Mouse (Mus musculus) urinary bladder, adult 18-20 months (tissue): ENCODE measurements around the gene Zfp768.
"Not testable (repeated sequence)": the region's sequence is repeated elsewhere in the genome, so short reads cannot be mapped to it uniquely, and the experiment has no call there.

Experiments used
- DNase-seq, 2 experiments: peaks; one replicate each; pipeline ENCODE4 v3.0.0; 2022; ENCODE audit warnings: low spot score in 2 of 2, mixed read lengths in 2 of 2

The Zfp768 gene

GRCm38 (mm10) chr7:127345512-127346325 lies at the start of gene Zfp768:
Zfp768 (minus strand) TSS chr7:127345589.
- DNase-seq, result peak; percentile 90 to 96

GRCm38 (mm10) chr7:127393944-127394333 lies 48.5 kb upstream of the Zfp768 start:
- DNase-seq, result no peak

GRCm38 (mm10) chr7:127393157-127393943 lies 48.0 kb upstream of the Zfp768 start, which contains the start of gene E430018J23Rik:
E430018J23Rik (minus strand) TSS chr7:127393629.
- peak; percentile 89 to 96 for DNase-seq

- no peak for DNase-seq
Measured at GRCm38 (mm10) chr7:127392251-127392824, 46.9 kb upstream of the Zfp768 start.

GRCm38 (mm10) chr7:127391538-127391937 lies 46.1 kb upstream of the Zfp768 start:
- DNase-seq, result no peak

DNA sequence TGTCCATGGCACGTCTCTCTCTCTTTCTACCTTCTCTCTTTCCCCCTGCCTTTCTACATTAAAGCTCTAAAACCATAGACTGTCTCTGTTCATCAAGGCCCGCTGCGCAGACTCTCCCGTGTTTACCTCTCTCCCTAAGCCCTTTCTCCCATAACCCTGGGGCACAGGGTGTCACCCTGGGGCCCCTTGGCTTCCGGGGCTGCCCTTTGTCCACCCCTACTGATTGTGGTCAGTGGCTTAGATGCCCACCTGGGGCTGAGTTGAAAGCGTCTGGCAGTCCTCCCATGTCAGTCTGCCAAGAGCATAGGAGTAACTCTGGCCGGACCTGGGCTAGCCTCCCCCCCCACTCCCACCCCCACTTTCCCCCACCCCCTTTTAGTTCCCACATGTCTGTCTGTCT lies 44.9 kb upstream of the Zfp768 start:
- no peak for DNase-seq

DNA sequence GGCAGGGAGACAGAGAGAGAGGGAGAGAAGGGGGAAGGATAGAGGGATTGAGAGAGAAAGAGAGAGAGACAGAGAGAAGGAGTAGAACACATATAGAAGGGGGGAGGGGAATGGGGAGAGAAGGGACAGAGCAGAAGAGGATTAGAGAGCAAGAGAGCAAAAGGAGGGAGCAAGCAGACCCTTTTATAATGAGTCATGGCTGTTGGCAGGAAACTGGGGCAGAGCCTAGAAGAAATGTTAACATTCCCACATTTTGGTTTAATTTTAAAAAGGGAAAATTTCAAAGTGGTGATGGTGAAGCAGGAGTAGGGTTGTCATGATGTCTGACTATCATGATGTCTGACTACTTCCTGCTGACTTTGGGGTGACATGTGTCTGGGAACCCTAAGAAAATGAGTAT lies 42.8 kb upstream of the Zfp768 start:
- not testable (repeated sequence) for DNase-seq

DNA sequence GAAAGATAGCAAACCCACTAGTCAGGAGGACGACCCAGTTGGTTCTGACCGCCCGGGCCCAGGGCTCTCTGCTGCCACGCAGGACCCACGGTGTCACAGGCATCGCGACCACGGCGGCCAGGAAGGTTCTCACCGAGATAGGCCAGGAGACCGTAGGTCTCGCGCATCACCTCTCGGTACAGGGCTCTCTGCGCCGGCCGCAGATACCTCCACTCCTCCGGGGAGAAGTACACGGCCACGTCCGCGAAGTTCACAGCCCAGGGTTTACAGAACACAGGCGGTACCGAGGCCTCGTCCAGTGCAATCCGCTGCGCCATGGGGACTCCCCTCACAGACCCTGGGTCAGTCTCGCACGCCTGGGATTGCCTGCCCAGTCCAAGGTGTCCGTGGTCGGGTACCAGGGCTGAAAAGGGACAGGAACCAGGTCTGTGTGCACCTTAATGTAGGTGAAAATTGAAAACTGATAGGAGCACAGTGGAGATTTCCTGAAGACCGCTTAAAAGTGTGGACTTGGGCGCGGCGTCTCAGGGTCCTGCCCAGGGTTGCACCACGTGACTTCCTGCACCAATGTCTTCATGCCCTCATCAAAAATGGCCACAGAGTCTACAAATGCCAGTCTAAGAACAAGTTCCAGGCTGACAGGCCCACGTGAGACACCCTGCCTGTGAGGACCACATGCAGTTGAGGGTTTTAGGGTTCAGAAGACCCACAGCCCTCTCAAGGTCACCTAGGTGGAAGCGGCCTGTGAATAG lies 41.4 kb upstream of the Zfp768 start, which contains the start of gene 9130019O22Rik:
TSS of gene 9130019O22Rik (minus strand) at position 526 of the 752 bp plus-strand sequence.
- DNase-seq, result peak; percentile 84 to 87

- not testable (repeated sequence) for DNase-seq
Measured at GRCm38 (mm10) chr7:127385560-127385959, 40.2 kb upstream of the Zfp768 start.

DNA sequence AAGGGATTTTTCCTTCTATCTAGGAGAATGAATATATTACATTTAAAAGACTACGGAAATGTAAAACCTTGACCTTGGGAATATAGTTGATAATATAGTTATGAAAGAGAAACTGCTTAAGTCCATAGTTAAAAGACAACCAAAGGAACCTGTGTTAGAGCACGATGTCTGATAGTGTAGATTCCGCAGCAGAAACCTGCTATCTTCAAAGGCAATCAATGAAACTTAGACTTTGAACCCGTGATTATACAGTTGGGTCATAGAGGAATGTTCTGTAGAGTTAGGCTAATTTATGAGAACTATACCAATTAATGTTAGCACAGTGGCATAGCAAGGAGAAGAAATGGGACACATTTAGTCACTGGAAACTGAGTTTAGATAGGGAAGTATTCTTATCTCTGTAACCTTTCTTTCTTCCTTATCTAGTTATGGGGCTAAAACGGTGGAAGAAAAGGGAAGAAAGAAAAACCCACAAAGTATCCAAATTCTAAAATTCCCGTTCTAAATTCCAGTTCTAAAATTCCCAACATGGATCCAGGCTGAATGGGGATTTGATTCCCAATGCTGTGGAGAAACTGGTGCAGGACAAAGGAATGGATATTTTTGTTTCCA lies 33.0 kb upstream of the Zfp768 start:
- no peak for DNase-seq

- peak; percentile 93 for DNase-seq
Measured at GRCm38 (mm10) chr7:127375271-127376245, 30.2 kb upstream of the Zfp768 start, which contains the start of gene Zfp747. Zfp747 (minus strand) TSS chr7:127376050.

GRCm38 (mm10) chr7:127371870-127372269 lies 26.5 kb upstream of the Zfp768 start:
- not testable (repeated sequence) for DNase-seq

DNA sequence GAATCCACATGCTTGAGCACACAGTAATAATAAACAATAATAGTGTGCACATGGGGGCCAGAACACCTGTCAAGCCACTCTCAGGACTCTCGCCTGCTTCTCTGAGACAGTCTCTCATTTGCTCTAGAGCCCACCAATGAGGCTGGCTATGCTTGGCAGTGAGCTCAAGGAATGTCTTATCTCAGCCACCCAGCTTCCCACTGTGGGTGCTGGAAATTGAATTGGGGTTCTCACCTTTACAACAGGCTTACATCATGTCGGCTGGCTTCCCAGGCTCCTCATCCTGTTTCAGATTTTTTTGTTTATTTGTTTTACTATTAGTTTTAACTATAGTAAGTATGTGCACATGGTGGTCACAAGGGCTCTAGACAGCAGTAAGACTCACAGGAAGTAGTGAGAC lies 25.8 kb upstream of the Zfp768 start:
- no peak for DNase-seq

DNA sequence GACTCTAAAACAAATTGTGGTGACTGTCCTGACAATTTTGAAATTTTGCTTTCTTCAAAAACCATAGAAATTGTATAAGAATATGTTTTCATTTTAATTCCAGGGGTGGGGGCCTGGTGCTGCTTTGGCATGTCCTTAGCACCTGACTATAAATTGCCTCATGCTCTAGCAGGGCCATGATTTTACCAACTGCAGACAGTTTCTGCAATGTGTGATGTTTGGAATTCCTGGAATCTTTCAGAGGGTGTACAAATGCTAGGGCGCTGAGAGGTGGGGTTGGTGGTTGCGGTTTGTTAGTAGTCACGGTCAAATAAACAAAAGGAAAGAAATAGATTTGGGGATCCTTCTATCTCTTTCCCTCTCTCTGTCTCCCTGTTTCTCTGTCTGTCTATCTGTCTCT lies 20.9 kb upstream of the Zfp768 start:
- DNase-seq, result no peak

- no peak for DNase-seq
Measured at GRCm38 (mm10) chr7:127364166-127364565, 18.8 kb upstream of the Zfp768 start.

- no peak for DNase-seq
Measured at GRCm38 (mm10) chr7:127363475-127363921, 18.1 kb upstream of the Zfp768 start.

- DNase-seq, result not testable (repeated sequence)
Measured at GRCm38 (mm10) chr7:127362418-127362817, 17.0 kb upstream of the Zfp768 start.

GRCm38 (mm10) chr7:127361449-127361848 lies 16.1 kb upstream of the Zfp768 start:
- no peak for DNase-seq

DNA sequence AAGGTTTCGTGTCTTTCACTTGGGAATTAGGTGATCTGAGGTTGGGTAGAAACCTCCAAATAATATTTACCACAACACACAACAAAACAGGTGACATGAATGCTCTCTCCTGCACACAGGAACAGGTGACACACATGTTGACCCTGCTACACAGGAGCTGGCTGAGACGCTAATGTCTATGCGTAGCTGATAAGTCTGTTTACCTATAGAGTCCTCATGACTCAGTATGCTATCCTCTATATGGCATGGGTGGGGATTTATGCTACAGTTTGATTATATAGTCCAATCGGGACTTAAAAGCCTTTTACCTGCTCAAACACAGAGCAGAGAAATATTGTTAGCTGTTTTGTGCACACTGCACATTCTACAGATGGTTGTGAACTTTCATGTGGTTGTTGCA lies 14.9 kb upstream of the Zfp768 start:
- no peak for DNase-seq

DNA sequence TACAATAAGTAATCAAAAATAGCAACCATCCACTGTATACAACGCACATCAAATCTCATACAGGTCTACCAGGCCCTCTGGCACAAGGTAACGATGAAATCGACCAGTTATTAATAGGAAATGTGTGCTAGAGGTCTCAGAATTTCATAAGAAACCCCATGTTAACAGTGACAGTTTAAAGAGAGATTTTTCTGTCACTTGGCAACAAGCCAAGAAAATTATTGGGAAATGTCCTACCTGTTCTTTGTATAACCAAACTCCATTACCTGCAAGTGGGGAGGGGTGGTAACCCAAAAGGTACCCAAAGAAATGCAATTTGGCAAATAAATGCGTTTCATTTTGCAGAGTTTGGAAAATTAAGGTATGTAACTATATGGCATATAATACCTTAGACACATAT lies 13.1 kb upstream of the Zfp768 start:
- no peak for DNase-seq
